Mouse (Mus musculus) 3134 (cell line): ENCODE results near the gene Il1rl2.

Experiments
- DNase-seq: peaks from one replicate; pipeline ENCODE4 v3.0.0-alpha.2; 2011; ENCODE audit warnings: low spot score; ENCODE audit not compliant: insufficient read length; ENCODE audit errors: extremely low read depth

The Il1rl2 gene

DNA sequence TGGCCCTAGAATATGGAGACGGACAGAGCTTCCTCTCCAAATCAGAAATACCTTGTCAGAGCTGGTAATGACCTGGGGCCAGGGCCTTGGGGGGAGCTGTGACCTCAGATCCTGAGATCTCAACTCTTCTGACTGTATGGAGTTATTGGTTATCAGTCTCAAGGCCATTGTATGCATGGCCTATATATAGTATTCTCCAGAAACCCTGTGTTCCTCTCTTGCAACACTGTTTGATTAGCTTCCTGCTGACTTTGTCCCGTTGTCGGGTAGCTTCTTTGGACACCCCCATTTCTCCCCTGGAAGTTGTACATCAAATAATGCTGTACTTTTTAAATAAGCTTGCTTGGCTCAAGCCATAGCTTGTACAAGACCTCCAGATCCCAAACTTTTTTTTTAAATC, 1.9 kb upstream of the Il1rl2 start:
- no peak for DNase-seq

DNA sequence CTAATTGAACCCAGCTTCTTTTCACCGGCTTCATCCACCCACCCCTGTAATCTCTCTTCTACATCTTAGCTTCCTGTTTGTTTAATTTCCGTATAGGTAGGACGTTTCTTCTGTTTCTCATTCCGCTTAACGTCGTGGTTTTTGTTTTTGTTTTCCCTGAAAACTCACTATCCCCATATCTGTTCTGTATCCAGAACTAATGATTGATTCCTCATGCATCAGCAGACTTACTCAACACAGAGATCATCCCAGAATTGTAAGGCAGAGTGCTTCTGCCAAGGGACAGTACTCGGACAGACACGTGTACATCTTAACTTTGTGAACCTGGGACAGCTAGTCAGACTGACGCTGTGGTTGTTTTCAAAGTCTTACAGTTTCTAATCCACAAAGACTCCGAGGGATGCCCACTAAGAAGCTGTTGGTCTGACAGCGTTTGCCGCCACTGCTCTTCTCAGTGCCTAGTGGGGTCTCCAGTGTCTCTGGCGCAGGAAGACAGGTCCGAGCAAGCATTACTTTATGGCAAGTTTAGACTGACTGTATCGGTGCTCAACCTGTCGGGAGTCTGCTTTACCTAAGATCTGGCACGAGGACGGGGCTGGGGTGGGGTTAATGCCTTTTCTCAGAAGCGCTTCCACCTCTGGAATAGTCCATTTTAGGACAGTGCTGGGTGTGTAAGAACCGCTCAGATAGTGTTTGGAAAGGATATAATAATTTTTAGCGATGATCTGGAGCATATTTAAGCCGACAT, 719 bp downstream of the Il1rl2 start:
- DNase-seq, result no peak

DNA sequence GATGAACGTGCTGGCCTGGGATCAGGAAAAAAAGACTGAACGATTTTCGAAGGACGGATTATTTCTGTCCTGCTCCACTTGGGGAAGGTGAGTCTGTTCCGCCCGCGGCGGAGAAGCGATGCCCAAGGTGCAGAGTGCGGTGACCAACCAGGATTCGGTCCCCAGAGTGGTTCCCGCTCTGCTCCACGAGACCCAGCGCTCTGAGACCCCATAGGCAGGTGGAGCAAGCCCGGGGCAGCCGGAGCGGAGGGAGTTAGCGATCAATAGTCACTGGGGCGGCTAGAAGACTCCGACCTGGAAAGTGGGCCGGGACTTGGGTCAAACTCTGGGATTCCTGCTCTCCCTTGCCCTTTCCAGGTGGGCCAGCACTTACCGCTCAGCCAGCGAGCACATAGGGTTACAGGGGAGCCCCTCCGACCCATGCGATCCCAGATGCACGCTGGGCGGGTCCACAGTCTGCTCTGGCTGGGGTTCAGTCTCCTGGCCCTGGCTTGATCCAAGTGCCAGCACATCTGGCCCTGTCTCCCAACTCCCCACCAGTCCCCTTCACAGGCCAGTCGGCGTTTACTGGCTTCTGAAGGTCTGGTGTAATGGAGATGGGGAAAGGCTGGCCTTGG, 1.4 kb downstream of the Il1rl2 start:
- no peak for DNase-seq

DNA sequence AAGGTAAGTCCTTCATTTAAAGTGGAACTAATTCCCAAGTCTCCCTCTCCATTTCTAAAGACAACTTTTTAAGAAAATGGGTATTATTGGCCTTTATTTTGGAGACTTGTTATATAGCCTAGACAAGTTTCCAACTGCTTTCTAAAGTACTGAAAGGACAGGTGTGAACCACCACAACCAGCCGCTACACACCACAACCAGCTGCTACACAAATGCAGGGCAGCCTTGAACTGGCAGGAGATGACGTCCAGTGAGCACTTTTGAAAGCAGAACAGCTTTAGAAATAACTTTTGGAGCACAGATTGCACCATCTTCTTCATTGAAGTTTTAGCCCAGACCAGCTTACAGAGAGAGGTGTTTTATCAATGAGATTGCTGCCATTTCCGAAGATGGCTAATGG, 3.2 kb downstream of the Il1rl2 start:
- DNase-seq, result no peak

DNA sequence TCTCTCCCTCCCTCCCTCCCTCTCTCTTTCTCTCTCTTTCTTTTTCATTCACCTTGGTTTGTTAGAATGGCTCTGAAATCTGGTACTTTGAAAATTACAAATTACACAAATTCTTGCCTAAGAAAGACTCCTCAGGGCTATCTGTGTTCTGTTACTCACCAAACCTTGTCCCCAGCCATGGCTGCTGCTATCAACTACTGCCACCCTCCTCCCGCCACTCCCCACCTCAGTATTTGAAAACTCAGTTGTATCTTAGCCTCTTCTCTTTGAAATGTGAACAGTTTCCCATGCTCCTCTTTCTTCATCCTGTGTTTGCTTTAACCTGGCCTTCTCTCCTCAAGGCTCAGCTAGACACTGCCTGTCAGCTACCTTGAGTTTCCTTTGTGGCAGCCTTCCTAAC, 5.1 kb downstream of the Il1rl2 start:
- DNase-seq, result no peak

DNA sequence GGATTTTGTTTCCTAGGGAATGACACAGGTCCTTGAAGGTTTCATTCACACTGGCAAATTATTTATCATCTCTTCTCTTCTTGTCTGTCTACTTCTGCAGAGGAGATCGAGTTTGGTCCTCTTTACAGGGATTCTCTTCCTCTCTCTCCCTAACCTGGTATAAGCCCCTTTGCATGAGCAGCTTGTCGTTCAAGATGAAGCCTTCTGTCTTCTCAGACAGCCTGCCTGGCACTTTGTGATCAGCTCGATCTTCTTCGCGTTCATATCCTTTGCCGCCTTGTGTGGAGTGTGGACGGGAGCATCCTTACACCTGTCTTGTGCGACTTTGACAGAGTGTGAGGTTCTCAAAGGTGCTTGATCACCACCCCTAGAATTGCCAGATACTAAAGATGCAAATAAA, 5.8 kb downstream of the Il1rl2 start:
- no peak for DNase-seq

DNA sequence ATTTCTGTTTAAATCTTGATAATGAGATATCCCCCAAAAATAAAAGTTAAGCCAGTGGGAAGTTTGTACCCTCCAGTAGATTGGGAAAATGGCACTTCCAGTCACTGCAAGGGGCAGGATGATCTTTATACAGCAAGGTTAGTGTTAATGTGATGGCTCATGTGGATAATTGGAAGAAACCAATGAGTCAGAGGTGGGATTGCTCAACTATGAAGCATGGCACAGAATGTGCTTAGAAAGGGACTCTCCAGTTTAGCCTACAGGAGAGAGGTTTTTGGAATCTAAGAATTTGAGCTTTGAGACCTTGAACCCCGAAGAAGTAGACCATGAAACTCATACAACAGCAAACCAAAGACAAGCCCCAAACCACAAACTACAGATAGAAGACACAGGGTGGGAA, 14.9 kb downstream of the Il1rl2 start:
- no peak for DNase-seq

DNA sequence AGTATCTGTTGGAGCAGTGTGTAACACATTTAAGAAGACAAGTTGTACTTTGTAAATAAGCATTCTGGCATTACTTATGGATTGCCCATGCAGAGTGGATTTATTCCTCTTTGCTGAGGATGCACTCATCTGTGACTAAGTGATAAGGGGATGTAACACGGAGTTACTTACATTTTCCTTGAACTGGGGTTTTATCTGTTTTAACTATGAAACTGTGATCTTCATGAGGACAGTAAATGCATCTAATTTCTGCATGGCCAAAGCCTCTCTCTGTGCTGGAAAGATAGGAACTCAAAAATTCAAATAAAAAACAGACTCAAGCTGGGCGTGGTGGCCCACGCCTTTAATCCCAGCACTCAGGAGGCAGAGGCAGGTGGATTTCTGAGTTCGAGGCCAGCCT, 15.7 kb downstream of the Il1rl2 start:
- DNase-seq, result no peak

DNA sequence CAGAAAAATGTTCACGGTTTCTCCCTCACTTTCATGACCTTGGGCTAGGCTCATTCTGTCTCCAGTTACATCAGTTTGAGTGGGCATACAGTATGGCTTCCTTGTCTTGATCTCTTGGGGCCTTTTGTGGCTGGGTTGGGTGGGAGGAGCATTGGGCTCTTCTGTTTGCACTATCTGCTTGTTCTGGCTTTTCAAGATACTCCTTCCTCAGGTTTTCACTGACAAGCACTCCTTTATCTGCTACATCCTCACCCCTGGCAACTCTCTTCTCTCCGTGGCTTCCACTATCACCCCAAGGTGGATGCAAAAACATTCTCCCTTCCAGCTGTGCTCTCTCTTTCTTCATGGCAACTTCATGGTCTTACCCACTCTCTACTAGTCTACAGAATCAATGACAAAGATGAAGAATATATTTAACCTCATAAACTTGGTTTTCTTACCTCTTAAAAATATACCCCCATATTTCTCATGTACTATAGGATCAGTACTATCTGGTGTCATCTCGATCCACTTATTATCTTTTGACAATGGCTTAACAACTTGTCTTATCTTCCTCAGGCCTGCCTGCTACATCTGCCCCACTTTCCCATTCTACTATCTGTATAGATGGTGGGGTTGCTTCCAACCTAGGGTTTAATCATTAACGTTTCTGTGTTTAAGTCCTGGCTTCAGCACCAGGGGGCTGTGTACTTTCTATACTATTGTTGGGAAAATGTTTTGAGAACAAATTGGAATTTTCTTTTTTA, 27.9 kb downstream of the Il1rl2 start:
- DNase-seq, result no peak

DNA sequence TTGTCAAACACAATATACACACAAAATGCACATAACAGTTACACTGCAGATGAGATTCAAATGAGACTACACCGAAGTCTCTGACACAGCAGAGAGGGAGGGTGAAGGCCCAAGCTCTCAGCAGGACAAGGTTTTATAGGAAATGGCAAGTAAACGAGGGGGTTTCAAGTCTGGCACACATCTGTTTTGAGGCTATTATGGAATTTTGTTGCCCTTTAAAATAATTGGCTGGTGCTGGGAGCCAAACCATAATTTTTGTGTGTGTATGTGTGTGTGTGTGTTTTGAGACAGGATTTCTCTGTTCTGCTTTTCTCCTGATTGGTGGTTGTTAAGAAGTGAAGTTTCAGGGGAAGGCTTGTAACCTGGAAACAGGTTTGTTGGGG, 28.5 kb downstream of the Il1rl2 start:
- DNase-seq, result no peak

DNA sequence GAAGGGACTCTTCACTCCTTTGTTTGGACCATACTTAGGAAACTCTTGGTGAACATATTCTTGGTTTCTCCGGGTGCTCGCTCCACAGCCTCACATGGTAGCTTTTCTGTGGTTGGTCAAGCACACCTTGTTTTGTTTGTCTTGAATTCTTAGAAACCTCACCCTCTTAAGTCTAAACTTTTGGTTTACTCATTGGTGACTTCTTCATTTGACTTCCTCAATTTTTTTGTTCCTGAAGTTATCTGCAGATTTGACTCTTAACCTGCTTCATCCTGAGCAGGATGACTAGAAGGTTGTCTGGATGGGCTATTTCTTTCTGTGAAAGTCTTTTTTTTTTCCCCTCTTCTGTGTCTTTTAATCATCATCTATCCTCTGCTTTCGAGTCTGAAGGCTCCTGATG, 30.3 kb downstream of the Il1rl2 start:
- no peak for DNase-seq

DNA sequence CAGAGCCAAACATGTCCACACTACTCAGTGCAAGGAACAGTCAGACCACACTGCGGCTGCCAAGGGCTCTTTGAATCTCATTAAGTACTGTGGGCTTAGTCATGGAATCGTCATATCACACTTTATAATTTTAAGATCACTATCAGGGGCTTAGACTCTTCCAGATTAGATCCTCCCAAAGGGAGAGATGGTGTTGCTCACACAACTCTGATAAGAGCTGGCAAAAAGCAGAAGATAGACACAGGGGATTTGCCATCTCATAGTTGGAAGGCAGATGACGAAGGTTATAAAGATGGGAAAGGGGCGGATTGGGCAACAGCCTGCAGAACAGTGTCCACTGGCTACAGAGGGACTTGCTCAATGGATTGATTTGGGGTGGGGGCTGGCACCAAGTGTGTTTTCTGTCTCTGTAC, 31.0 kb downstream of the Il1rl2 start:
- no peak for DNase-seq

DNA sequence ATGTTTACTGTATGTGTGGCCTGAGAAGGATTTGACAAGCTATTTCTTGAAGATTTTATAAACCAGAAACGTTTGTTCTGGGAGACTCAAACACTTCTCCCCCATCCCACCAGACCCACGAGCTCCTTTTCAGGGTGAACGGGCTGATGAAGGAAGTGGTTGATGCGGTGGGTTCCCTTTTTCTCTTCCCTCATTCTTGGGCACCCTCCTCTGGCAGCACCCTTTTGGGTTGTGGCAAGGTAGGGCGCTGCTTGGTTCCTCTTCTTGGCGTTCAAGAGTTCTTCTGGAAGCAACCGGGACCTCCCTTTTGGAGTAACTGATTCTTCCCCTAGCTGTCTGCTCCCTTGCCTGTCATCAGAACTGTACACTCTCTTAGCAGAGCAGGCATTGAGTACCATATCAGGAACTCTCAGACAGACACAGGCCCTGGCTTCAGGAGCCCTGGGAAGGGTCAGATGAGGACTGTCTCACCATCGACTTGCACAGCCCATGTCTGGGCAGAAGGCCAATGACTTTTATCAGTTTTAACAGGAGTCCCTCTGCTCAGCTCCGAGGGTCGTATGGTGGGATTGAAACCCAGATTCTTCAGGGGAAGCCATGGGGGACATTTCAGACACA, 31.6 kb downstream of the Il1rl2 start:
- DNase-seq, result no peak

DNA sequence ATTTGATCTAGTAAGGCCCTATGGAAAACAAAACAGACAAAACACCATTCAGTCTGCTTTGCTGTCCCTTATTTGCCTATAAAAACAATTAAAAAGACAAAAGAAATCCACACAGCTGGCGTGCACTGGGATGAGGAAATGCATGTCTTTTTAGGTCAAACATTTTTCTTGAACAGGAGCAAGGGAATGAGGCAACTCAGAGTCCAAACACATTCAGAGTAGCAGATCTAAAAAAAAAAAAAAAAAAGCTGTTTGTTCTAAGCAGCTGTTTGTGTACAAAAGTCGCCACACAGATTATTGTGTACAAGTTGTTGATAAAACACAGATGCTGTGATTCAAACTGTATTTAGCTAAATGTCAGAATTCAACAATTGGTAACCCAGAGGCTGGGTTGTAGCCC, 33.5 kb downstream of the Il1rl2 start:
- DNase-seq, result no peak

DNA sequence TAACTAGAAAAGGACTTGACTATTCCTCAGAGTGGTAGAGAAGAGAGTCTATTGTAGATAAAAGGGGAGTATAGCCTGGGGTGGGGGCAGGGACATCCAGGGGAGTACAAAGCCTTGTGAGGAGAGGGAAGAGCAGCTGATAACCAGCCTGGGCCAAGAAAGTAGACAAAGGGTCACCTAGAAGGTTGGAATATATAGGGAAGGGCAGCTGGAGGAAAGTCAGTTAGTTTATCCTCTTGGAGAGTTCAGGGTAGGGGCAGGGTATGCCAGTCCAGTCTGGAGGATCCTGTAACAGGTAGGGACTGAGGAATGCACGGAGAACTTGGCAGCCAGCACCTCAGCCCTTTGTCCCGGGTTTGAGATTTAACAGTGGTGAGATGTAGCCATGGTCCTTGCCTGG, 33.9 kb downstream of the Il1rl2 start:
- DNase-seq, result no peak

DNA sequence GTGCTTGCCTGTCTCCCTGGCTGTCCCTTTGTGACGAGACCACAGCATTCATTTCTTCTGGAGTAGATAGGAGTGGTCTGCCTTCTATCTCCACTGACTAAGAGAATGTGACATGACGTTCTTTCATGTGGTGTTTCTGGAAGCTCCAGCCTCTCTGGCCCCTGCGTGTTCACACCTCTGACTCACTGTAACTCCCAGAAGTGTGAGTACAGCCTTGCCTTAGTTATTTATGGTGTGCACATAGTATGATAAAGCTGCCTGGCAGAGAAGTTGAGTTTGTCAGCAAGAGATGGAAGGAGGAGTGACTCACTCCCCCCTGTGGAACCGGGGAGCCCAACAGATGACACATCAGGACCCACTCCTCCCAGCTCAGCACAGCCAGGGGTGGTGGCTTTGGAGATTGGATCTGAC, 34.4 kb downstream of the Il1rl2 start:
- DNase-seq, result peak; percentile 39

DNA sequence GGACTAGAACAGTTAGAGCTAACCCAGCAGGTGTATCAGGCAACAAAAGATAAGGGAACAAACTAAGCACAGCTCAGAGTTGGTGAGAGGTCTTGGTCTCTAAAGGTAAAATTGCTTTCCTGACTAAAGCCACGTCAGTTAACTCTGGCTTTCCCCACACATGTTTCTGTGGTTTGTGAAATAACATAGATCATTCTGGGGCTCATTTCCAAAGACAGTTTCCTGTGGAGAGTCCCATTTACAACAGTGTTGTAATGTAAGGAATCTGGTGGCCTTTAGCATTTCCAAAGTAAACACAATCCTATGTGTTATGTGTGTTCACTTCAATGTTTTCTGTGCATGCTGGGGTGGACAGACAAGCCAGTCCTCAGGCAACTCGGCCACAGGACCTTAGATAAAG, 35.3 kb downstream of the Il1rl2 start:
- no peak for DNase-seq

DNA sequence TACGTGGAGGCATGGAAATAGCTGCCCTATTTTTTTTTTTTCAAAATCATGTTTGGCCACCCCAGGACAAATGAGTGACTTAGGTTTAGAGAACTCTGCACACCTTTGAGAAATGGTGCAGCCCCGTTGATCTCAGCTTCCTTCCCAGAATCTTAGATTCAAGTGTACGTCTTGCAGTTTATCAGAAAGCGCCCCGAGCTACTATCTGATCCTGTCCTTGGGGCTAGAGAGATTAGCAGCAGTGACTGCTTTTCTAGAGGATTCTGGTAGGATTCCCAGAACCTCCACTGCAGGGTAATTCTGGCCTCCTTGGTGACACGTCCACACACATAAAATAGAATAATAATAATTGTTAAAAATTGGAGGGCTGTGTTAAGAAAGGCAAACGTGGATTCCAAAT, 36.6 kb downstream of the Il1rl2 start:
- DNase-seq, result no peak

DNA sequence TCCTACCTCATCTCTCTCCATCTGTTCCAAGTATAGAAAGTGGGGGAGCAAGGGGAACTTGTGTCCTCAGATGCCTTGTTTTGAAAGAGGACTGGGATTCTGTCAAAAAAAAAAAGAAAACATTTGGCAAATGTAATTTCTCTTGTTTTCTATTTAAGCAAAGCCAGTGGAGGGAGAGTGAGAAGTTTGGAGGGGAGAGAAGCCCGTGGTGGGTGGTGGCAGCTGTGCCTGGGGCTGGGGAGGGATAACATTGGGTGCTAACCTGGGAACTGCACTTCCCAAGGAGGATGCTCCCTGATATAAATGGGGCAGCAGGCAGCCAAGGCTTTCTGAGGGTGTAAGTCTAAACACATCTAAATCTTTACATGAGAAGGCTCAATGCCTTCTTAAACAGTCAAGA, 37.2 kb downstream of the Il1rl2 start:
- DNase-seq, result no peak

DNA sequence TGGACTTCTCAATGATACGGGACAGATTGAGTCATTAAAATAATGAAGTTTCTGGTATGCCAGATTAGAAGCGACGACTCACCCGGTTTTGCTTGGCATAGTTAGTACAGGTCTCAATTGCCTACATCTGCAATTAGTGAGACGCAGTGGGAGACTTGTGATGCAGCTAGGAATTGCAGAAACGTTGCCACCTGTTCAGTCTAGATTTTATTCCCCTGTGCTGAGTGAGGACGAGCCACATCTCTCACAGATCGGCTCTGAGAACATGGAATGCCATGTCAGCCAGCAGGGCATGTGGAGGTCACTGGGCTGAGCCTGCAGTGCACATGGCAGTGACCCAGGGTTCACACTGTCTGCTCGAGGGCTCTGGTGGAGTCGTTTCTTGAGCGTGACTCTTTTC, 38.4 kb downstream of the Il1rl2 start:
- no peak for DNase-seq

DNA sequence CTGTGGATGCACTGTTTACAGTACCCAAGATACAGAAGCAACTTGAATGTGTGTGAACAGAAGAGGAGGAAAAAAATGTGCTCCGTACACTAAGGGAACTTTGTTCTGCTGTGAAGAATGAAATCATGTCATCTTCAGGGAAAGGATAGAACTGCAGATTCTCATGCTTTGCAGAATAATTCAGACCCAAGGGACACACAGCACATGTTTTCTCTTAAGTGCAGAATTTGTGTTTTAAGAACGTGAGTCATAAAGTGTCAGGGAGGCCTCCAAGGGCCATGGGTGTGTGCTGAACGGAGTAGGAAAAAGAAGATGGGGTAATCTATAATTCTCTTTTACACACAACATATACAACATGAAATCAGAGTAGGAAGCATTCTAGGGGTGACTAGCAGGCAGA, 48.5 kb downstream of the Il1rl2 start:
- no peak for DNase-seq

DNA sequence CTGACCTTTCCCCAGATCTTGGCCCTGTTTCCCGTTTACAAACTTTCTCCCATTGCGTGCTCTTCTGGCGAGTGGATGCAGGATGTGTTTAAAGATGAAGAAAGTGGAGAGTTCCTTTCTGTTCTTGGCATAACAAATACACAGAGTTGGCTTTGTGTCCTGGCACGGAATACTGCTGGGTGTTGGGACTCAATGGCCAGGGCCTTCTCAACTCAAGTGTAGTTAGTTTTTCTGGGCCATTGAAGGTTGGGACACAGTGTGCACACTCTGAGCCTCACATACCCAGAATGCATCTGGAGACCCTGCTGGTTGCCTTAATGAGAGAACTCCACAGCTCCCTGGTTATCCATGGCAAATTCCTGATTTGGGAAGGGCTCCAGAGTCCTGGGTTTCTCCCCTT, 50.7 kb downstream of the Il1rl2 start:
- DNase-seq, result no peak
